8 mouse cellular contexts compared by ENCODE assay signal in the genomic region with DNA sequence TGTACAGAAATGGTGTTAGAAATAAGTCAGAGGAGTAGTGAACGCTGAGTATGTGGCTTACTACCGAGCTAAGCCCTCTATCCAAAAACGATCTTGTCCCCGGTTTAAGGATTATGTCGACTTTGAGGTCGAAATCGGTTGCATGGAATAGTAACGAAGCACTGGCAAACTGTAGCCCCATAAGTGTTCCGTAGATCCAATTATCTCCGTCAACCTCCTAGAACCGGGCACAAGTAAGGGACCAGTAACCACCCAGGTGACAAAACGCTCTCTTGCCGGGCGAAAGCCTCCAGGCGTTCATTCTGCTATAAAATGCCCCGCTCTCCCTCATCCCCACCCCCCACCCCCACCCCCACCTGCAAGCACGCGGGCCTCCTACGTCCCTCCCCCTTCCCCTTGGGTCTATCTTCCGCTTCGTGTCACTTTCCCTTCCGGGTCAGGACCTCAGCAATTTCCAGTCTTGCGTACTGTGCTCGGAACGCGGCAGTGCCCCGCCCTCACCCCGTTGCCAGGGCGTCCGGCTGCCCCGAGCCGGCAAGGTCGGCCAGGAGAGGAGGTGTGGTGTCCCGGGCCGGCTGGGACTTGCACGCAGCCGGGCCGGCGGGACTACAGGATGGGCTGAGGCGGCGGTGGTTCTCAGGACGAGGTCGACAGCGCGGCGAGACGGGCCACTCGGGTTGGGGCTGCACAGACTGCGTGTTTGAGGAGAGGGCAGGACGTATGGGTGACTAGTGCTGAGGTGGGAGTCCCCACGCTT. TPM values are rescaled to one million over a fixed set of nuclear protein-coding genes. Genes with fewer than 3 reads are reported as not detected.
DNase-seq lines count a peak whose midpoint lies in the region; ATAC-seq and TF ChIP-seq lines count a peak whose summit lies in the region.

A gene (plus strand): TSS at position 450 of the 757 bp plus-strand sequence.

- H3K4me2 ChIP-seq in heart, embryonic 15.5 days = peak within 1 kb of the TSS; percentile 71
- peak within 1 kb of the TSS; percentile 94 for H3K4me2 ChIP-seq in liver, embryonic 14.5 days (ENCODE audit: low read depth)
- peak within 1 kb of the TSS; percentile 68 for H3K4me2 ChIP-seq in neural tube, embryonic 11.5 days (ENCODE audit: low read depth)
- peak within 1 kb of the TSS; percentile 67 for H3K4me2 ChIP-seq in stomach, postnatal 0 days (replicated peaks; ENCODE audit: low read depth)

- H3K36me3 ChIP-seq in heart, embryonic 15.5 days = no peaks in the 10 kb centered on the region
- no peaks in the 10 kb centered on the region for H3K36me3 ChIP-seq in liver, embryonic 14.5 days (replicated peaks; ENCODE audit: control insufficient read depth, insufficient read depth, low read depth)
- H3K36me3 ChIP-seq in neural tube, embryonic 11.5 days (ENCODE audit: control insufficient read depth, insufficient read depth, low read length) = no peaks in the 10 kb centered on the region
- H3K36me3 ChIP-seq in stomach, postnatal 0 days (ENCODE audit: control insufficient read depth, insufficient read depth, low read length) = no peaks in the 10 kb centered on the region

- ATAC-seq in CD4-positive, CD25-positive, alpha-beta regulatory T cell, adult 4 months = peak; percentile 77
- peak; percentile 90 for ATAC-seq in heart, embryonic 15.5 days (replicated peaks; ENCODE audit: insufficient number of reproducible peaks, insufficient read depth, low FRiP score, low read depth)
- ATAC-seq in liver, embryonic 14.5 days (ENCODE audit: insufficient read depth) = peak; percentile 82
- ATAC-seq in neural tube, embryonic 11.5 days (ENCODE audit: insufficient read depth, low FRiP score, low TSS enrichment) = peak; percentile 84
- ATAC-seq in stomach, postnatal 0 days (ENCODE audit: low FRiP score, low TSS enrichment) = peak; percentile 94

- 0 out of 2 replicates have a peak, but pooled peaks have one; percentile 6 for TF ChIP-seq EP300 in liver, embryonic 14.5 days (IDR thresholded peaks at IDR 0.05; ENCODE audit: low read depth)
- TF ChIP-seq EP300 in stomach, postnatal 0 days (optimal IDR thresholded peaks at IDR 0.05) = no peak

- peaks cover 11% of the 10 kb centered on the region for H3K4me1 ChIP-seq in heart, embryonic 15.5 days (replicated peaks)
- H3K4me1 ChIP-seq in liver, embryonic 14.5 days (replicated peaks; ENCODE audit: control insufficient read depth in 2 of 2, insufficient read depth in 2 of 2, low read length in 1 of 2) = peaks cover 9 to 21% of the 10 kb centered on the region in 2 experiments
- peaks cover 6% of the 10 kb centered on the region; the same call in 1 of the 2 replicates for H3K4me1 ChIP-seq in neural tube, embryonic 11.5 days (ENCODE audit: control insufficient read depth, insufficient read depth, low read length)
- no peaks in the 10 kb centered on the region; the same call in 1 of the 2 replicates for H3K4me1 ChIP-seq in stomach, postnatal 0 days (replicated peaks; ENCODE audit: control insufficient read depth, insufficient read depth)

- peak within 1 kb of the TSS; percentile 84 for H3K9ac ChIP-seq in heart, embryonic 15.5 days
- H3K9ac ChIP-seq in liver, embryonic 14.5 days (replicated peaks) = peak within 1 kb of the TSS; percentile 80
- H3K9ac ChIP-seq in neural tube, embryonic 11.5 days (ENCODE audit: low read length) = peak within 1 kb of the TSS; percentile 68
- H3K9ac ChIP-seq in stomach, postnatal 0 days (ENCODE audit: low read length) = peak within 1 kb of the TSS; percentile 80

- H3K9me3 ChIP-seq in heart, embryonic 15.5 days (replicated peaks) = no peaks in the 10 kb centered on the region
- H3K9me3 ChIP-seq in liver, embryonic 14.5 days (ENCODE audit: control insufficient read depth, low read length) = no peaks in the 10 kb centered on the region
- H3K9me3 ChIP-seq in neural tube, embryonic 11.5 days (ENCODE audit: control insufficient read depth, low read length) = no peaks in the 10 kb centered on the region
- H3K9me3 ChIP-seq in stomach, postnatal 0 days (ENCODE audit: control insufficient read depth, low read length) = no peaks in the 10 kb centered on the region

- peak within 1 kb of the TSS; percentile 88 for H3K4me3 ChIP-seq in heart, embryonic 15.5 days
- peak within 1 kb of the TSS; percentile 86 to 92 for H3K4me3 ChIP-seq in liver, embryonic 14.5 days (ENCODE audit: insufficient read depth in 1 of 2, low read depth in 2 of 2, low read length in 2 of 2)
- H3K4me3 ChIP-seq in neural tube, embryonic 11.5 days (ENCODE audit: low read depth, low read length) = peak within 1 kb of the TSS; percentile 59
- H3K4me3 ChIP-seq in stomach, postnatal 0 days (ENCODE audit: low read depth, low read length) = peak within 1 kb of the TSS; percentile 73

- no peaks in the 10 kb centered on the region for H3K27me3 ChIP-seq in heart, embryonic 15.5 days
- no peaks in the 10 kb centered on the region for H3K27me3 ChIP-seq in liver, embryonic 14.5 days (ENCODE audit: control insufficient read depth, insufficient read depth, low read length)
- H3K27me3 ChIP-seq in neural tube, embryonic 11.5 days (ENCODE audit: control insufficient read depth, insufficient read depth, low read length) = no peaks in the 10 kb centered on the region
- no peaks in the 10 kb centered on the region for H3K27me3 ChIP-seq in stomach, postnatal 0 days (ENCODE audit: control insufficient read depth, insufficient read depth, low read length)

- WGBS in heart, embryonic 15.5 days = under 1% methylated on average over 51 of the region's 51 CpGs
- under 1% methylated on average over 51 of the region's 51 CpGs for WGBS in liver, embryonic 14.5 days (ENCODE audit: insufficient replicate concordance)
- WGBS in neural tube, embryonic 11.5 days = under 1% methylated on average over 51 of the region's 51 CpGs
- under 1% methylated on average over 48 of the region's 51 CpGs for WGBS in stomach, postnatal 0 days

- H3K27ac ChIP-seq in heart, embryonic 15.5 days = peak within 1 kb of the TSS; percentile 97
- H3K27ac ChIP-seq in liver, embryonic 14.5 days = peak within 1 kb of the TSS; percentile 83
- peak within 1 kb of the TSS; percentile 57 for H3K27ac ChIP-seq in neural tube, embryonic 11.5 days (ENCODE audit: low read depth, low read length)
- H3K27ac ChIP-seq in stomach, postnatal 0 days (replicated peaks) = peak within 1 kb of the TSS; percentile 95

- TF ChIP-seq CTCF in liver, embryonic 14.5 days (IDR thresholded peaks at IDR 0.05; ENCODE audit: low read depth) = no peak
- TF ChIP-seq CTCF in stomach, postnatal 0 days (IDR thresholded peaks at IDR 0.05; ENCODE audit: low read depth) = no peak; the same call in 1 of the 2 replicates

- peak; percentile 86 for DNase-seq in c-Kit-negative CD71-positive TER-119-positive erythroid progenitor cells, embryonic 14.5 days (ENCODE audit: low read depth, low spot score)
- peak; percentile 88 for DNase-seq in fibroblast of lung, adult 2 months (ENCODE audit: low read depth)
- DNase-seq in kidney, postnatal 25 days = peak; percentile 96 to 99
- DNase-seq in liver, embryonic 14.5 days (ENCODE audit: low read depth in 3 of 3, low spot score in 3 of 3) = peak; percentile 91 to 94 (median 93)
- DNase-seq in neural tube, embryonic 11.5 days (ENCODE audit: low spot score) = peak; percentile 94
- peak; percentile 97 for DNase-seq in stomach, postnatal 0 days (ENCODE audit: low spot score)

RNA-seq across cellular contexts. Expression of the gene that starts here (rescaled TPM):
- 1 to 10 TPM; 2.7 to 5.3 TPM for polyA plus RNA-seq in CD4-positive, CD25-positive, alpha-beta regulatory T cell, adult 4 months (2017; shearing (Covaris generic))
- 9.8 and 10.2 TPM in 2 replicates for polyA plus RNA-seq in heart, embryonic 15.5 days (2015; fragmentation: Nextera tagmentation; extraction: Ambion mirVana)
- polyA plus RNA-seq in liver, embryonic 14.5 days (2012; rRNA removed) = 0.36 and 0.75 TPM in 2 replicates
- 0.81 and 0.95 TPM in 2 replicates for polyA plus RNA-seq in liver, embryonic 14.5 days (2014; fragmentation: Nextera tagmentation; extraction: Ambion mirVana)
- 12.3 and 14.2 TPM in 2 replicates for polyA plus RNA-seq in neural tube, embryonic 11.5 days (2014; fragmentation: Nextera tagmentation; extraction: Ambion mirVana)
- 4.8 and 5.5 TPM in 2 replicates for polyA plus RNA-seq in stomach, postnatal 0 days (2015; fragmentation: Nextera tagmentation; extraction: Ambion mirVana)

Comparison
In these comparisons a context has a peak if more than half of its experiments do, and no peak if none do; other contexts are left out.
1. Peak in every context shown above with its lines: DNase-seq, ATAC-seq, H3K4me3 ChIP-seq and H3K27ac ChIP-seq.
2. Peak in DNase-seq, ATAC-seq, H3K4me3 ChIP-seq, H3K27ac ChIP-seq, H3K9ac ChIP-seq and H3K4me2 ChIP-seq in liver, embryonic 14.5 days; RNA of the gene not detected or under 1 TPM.